Mouse (Mus musculus) C2C12 (cell line): ENCODE measurements around the gene Il1r1.

Experiments
- CTCF ChIP-seq: IDR thresholded peaks from one replicate; pipeline ENCODE4 v1.5.1; 2011; ENCODE audit not compliant: control insufficient read depth, insufficient read depth, insufficient read length
- MAX ChIP-seq: IDR thresholded peaks from one replicate; pipeline ENCODE4 v1.6.1; 2011; ENCODE audit warnings: mild to moderate bottlenecking, control low read depth
- USF1 ChIP-seq: IDR thresholded peaks from one replicate; pipeline ENCODE4 v1.6.1; 2011; ENCODE audit warnings: low read depth, mild to moderate bottlenecking, control low read depth, moderate library complexity

DNA sequence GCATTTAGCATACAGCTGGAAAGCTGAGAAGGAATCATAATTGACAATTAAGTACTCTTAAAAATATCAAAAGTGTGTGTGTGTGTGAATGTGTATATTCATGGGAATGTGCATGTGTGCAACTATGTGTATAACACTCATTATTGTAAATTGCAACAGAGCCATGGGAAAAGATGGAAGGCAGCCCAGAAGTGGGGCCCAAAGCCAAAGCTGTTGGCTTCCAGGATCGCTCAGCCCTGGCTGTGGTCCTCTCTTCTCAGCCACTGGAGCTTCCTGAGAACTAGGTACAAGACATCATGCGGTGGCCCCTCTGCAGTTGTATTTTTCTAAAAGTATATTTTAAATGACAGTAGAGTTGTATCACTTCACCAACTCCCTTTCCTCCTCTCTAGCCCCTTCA, 44.0 kb upstream of the Il1r1 start:
- no peak for TF ChIP-seq USF1
- TF ChIP-seq CTCF = no peak
- no peak for TF ChIP-seq MAX
